Mouse (Mus musculus): ENCODE results near the gene Aox3.

DNA sequence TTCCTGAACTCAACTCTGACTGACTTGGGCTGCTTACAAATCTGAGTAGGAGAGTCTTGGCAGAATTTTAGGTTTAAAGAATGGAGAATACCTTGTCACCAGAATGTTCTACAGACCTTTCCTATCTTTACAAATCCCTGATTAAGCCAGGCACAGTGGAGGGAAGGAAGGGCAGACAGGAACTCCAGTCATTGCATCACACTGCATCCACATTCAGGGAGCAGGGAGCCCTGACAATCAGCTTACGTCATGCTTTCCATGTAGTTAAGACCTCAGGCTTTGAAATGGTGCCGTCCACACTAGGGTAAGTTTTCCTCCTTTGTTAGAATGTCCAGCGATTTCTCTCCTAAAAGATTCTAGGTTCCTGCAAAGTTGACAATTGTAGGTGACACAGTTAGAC is 21.7 kb upstream of the Aox3 start:
- TF ChIP-seq POLR2A (IDR thresholded peaks at IDR 0.05; ENCODE audit: low read depth, low read length) (no peak), MXI1 (IDR thresholded peaks at IDR 0.05; ENCODE audit: low read depth, low read length) (no peak), CTCF (conservative IDR thresholded peaks at IDR 0.05 in 1 of 2, IDR thresholded peaks at IDR 0.05 in 1 of 2; ENCODE audit: low read depth in 2 of 2, low read length in 2 of 2) (no peak), JUN (IDR thresholded peaks at IDR 0.05; ENCODE audit: insufficient read depth, low read depth, low read length) (no peak)

All from CH12.LX (cell line).